Comparison of ENCODE assay signal across 8 mouse cellular contexts in genomic region chr9:95559059-95559935, GRCm38 (mm10). TPM values are rescaled to one million over a fixed set of nuclear protein-coding genes. Genes with fewer than 3 reads are reported as not detected.
A peak's percentile ranks its signal among the peaks of the same experiment; 100 is the strongest.
DNase-seq lines count a peak whose midpoint lies in the region; ATAC-seq and TF ChIP-seq lines count a peak whose summit lies in the region.

Paqr9 (plus strand) TSS chr9:95559657.

- under 1% methylated on average over 55 of the region's 118 CpGs for WGBS in intestine, embryonic 15.5 days

- H3K36me3 ChIP-seq in intestine, embryonic 15.5 days, result no peaks in the 10 kb centered on the region

- peaks cover 14% of the 10 kb centered on the region for H3K4me1 ChIP-seq in intestine, embryonic 15.5 days (replicated peaks)

- peak within 1 kb of the TSS; percentile 90 for H3K27ac ChIP-seq in left cerebral cortex, adult 2 months
- H3K27ac ChIP-seq in intestine, embryonic 15.5 days, result no peak within 1 kb of the TSS

- ATAC-seq in intestine, embryonic 15.5 days, result peak; percentile 78

- TF ChIP-seq CTCF in left cerebral cortex, adult 2 months (IDR thresholded peaks at IDR 0.05), result no peak

- intact Hi-C loops in left cerebral cortex, adult 2 months (cut with DNase I), result loop anchor here (2.0 kb wide), 1 partner anchor 46 kb away; no protein-coding TSS in a partner anchor
- intact Hi-C loops in left cerebral cortex, postnatal 4 days (cut with DNase I), result no loop called here

- H3K4me3 ChIP-seq in left cerebral cortex, adult 2 months, result peak within 1 kb of the TSS; percentile 67
- peak within 1 kb of the TSS; percentile 63 for H3K4me3 ChIP-seq in intestine, embryonic 15.5 days (replicated peaks)

- H3K9ac ChIP-seq in intestine, embryonic 15.5 days, result peak within 1 kb of the TSS; percentile 42

- H3K4me2 ChIP-seq in intestine, embryonic 15.5 days (replicated peaks), result peak within 1 kb of the TSS; percentile 97

- DNase-seq in left cerebral cortex, adult 2 months (ENCODE audit: extremely low spot score in 1 of 2, low spot score in 2 of 2), result peak; percentile 64 to 68
- DNase-seq in left cerebral cortex, adult 9 months (ENCODE audit: low spot score in 2 of 2), result no peak
- peak; percentile 86 to 91 for DNase-seq in cerebellum, postnatal 25 days
- peak; percentile 31 to 39 for DNase-seq in frontal cortex, postnatal 25 days (ENCODE audit: low spot score in 2 of 2)
- peak; percentile 34 for DNase-seq in left cerebral cortex, postnatal 4 days
- DNase-seq in neural tube, embryonic 10.5 days (ENCODE audit: extremely low spot score, low spot score), result peak; percentile 65
- DNase-seq in testis, postnatal 14 days (ENCODE audit: low spot score), result peak; percentile 43

- no peaks in the 10 kb centered on the region for H3K9me3 ChIP-seq in intestine, embryonic 15.5 days

- peaks cover 46% of the 10 kb centered on the region for H3K27me3 ChIP-seq in intestine, embryonic 15.5 days (replicated peaks)

RNA-seq across cellular contexts. Expression of gene Paqr9, which starts in this region (rescaled TPM):
- total RNA-seq in left cerebral cortex, adult 2 months (2021), result 10 to 100 TPM; 35.8 to 36.2 TPM
- polyA plus RNA-seq in intestine, embryonic 15.5 days (2015; fragmentation: Nextera tagmentation; extraction: Ambion mirVana), result 0.82 and 1.0 TPM in 2 replicates
- 10 to 100 TPM; 32.0 to 32.2 TPM for total RNA-seq in left cerebral cortex, postnatal 4 days (2021)

Comparison
In these comparisons a context has a peak if more than half of its experiments do, and no peak if none do; other contexts are left out.
1. DNase-seq: peak in left cerebral cortex, adult 2 months (2 of 2), cerebellum, postnatal 25 days (2 of 2), frontal cortex, postnatal 25 days (2 of 2), left cerebral cortex, postnatal 4 days (single experiment), neural tube, embryonic 10.5 days (single experiment) and testis, postnatal 14 days (single experiment); none in left cerebral cortex, adult 9 months (0 of 2).